Mouse (Mus musculus) cortical plate, adult 2 months (tissue): ENCODE data around the gene Supt5.

ENCODE experiments used
- CTCF ChIP-seq: fragments of 200-500 bp; IDR thresholded peaks from 2 replicates; pipeline ENCODE4 v1.5.1; 2011; ENCODE audit warnings: mild to moderate bottlenecking, control low read depth, low read length; ENCODE audit not compliant: insufficient read depth; ENCODE audit errors: extremely low read depth
- POLR2A ChIP-seq: fragments of 200-500 bp; IDR thresholded peaks from 2 replicates; pipeline ENCODE4 v1.6.1; 2011; ENCODE audit warnings: mild to moderate bottlenecking, low read length, control low read depth; ENCODE audit not compliant: insufficient read depth; ENCODE audit errors: extremely low read depth

DNA sequence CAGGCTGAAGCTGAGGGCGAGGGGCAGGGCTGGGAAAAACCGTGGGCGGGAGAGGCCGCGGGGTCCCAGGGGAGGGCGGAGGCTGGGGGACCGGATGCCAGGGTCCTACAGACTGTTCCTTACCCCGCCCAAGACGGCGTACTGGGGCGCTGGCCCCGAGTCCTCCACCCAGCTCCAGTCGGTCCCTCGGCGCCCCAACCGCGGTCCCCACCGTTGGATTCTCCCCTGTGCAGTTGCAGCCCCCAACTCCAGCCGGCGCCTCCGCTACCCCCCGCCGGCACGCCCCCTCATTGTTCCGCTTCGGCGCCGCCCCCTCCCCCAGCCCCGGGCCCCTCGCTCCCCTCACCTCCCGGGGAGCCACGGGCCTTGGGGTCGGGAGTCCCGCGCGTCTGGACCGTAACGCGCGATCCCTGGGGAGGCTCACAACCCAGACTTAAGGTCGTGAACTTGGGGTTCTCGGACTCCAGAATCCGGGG, 33.0 kb upstream of the Supt5 start:
- TF ChIP-seq CTCF (no peak), POLR2A (no peak)
